Mouse (Mus musculus) cerebellum, adult 9-11 months (tissue): ENCODE results near the gene Uggt1.

Experiments
- DNase-seq: peaks from one replicate; pipeline ENCODE4 v3.0.0; 2022

Gene Uggt1

DNA sequence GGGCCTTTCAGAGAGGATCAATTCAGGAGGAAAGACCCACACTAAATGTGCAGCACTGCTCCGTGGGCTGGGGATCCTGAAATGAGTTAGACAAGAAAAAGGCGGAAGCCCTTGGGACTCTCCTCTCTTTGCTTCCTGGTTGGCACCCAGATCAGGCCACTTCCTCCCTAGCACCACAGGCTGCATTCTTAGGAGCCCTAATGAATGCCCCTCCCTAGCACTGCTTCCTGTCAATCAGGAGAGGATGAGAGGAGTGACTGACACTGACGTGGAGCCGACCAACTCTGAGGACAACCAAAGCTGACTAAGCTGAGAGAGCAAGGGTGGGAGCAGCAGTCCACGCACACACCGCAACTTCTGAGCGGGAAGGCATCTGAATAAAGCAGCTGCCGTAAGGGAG lies 81.8 kb downstream of the Uggt1 start:
- no peak for DNase-seq

DNA sequence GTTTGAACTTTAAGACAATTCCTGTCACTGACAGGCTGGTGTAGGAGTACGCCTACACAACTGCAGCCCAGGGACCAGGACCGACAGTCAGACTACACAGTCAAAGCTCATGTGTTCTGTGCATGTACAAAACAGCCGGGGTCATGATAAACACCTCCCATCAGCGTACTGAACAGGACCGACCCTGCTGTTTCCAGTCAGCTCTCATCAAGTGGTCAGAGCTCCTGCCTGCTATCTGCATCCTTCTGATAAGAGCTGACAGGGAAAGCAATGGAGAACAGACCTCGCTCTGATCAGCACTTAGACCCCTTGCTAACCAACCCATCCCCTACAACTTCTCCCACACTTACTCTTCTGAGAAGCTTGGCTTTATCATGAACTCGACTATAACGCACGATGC lies 83.3 kb downstream of the Uggt1 start:
- DNase-seq, result no peak

DNA sequence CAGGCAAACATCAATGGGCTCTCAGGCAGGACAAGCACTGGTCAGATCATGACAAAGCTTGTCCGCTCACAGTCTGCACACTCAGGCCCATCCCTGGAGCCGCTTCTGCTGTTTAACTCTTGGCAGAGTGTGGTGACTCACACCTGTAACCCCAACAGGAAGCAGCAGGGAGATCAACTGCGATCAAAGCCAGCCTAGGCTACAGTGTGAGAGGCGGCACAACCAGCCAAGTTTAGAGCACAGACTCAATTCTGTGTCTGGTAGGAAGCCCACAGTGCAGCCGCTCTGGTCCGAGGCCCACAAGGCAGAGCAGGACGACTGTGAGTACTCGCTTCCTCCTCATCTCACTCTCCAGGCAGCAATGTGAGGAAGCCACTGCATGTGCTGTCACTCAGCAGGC lies 84.3 kb downstream of the Uggt1 start:
- DNase-seq, result peak; percentile 11

DNA sequence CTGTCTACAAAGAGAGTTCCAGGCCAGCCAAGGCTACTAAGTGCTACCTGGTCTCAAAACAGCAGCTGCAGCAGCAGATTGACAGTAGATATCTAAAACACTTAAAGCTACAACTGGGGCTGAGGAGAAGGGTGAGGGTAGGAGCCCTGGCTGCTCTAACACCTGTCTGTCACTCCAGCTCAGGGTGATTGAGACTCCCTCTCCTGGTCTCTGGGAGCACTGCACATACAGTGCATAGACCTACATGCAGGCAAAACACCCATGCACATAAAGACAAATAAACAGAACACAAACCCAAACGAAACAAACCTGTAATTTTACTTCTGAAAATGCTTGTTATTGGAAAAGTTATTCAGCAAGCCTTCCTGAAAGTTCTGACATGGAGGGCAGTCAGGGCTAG lies 95.1 kb downstream of the Uggt1 start:
- DNase-seq, result peak; percentile 14

DNA sequence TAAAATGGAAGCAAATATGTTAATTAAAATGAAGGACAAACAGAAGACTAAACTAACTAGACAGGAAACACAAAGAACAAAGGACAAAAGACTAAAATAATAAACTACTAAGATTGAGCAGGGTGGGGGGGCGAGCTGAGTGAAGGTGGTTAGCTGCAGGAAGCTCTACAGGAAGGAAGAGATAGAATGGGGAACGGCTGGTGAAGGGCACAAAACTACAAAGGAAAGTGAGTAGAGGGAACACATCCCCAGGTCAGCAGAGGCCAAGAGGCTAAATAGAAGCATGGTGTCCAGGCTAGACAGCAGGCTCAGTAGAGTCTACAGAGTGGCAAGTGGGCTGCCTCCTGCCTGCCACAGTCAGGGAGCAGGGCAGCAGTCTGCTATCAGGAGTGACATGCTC lies 95.7 kb downstream of the Uggt1 start:
- DNase-seq, result no peak

DNA sequence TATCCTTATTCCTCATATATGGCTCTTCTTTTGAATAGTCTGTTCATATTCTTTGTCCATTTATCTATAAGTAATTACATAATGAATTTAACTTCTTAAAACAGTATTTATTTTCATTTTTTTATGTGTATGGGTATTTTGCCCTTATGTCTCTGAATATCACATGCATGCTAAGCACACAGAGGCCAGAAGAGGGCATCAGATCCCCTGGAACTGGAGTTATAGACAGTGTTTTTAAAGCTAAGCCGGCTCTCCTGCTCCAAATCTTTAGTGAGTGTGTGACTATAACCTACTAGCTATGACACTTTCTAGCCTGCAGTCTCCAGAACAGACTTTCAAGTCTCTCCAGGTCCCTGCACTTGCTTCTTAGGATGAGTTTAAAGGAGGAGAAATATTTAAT lies 99.5 kb downstream of the Uggt1 start:
- no peak for DNase-seq

DNA sequence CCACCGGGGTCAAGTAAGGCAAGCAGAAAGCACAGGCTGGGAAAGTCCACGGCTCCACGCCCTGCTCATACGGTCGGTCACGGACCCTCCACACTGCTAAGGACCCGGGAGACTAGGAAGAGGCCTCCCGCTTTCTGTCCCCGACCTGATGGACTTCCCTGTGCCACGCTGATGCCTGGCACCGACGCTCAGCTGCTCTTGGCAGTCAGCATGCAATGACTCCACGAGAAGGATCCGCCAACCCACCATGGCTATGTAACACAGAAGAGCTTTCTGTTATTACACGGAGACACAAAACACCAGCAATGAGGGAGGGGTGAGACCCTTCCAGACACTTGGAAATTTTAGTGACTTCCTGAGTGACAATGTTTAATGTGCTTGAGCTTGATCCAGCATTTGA lies 104.2 kb downstream of the Uggt1 start:
- no peak for DNase-seq

DNA sequence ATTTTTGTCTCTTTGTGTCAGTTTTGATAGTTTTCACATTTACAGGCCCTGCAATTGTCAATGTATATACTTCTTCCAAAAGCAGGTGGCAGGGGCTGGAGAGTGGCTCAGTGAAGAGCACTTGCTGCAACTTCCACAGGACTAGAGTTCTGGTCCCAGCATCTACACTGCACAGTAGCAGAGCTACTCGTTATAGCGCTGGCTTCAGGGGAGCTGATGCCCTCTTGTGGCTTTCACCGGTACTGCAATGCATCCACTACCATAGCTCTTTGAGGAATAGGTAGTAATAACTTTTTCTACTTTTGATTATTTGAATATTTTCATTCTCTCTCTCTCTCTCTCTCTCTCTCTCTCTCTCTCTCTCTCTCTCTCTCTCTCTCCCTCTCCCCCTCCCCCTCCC lies 109.9 kb downstream of the Uggt1 start:
- peak; percentile 55 for DNase-seq

DNA sequence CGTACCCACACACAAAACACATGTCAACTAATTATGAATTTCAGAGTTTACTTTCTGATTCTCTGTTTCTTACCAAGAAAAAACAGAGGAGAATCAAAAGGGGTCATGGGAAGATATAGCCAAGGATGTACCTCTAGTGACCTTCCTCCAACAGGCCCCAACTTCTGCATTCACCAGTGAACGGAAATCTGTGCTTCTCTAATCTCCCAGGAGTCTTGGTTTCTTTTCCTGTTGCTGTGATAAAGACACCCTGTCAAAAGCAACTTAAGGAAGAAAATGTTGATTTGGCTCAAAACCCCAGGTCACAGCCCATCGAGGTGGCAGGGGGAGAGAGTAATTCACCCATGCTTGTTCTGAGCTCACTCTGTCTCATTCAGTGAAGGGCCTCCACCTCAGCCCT lies 110.9 kb downstream of the Uggt1 start:
- no peak for DNase-seq

DNA sequence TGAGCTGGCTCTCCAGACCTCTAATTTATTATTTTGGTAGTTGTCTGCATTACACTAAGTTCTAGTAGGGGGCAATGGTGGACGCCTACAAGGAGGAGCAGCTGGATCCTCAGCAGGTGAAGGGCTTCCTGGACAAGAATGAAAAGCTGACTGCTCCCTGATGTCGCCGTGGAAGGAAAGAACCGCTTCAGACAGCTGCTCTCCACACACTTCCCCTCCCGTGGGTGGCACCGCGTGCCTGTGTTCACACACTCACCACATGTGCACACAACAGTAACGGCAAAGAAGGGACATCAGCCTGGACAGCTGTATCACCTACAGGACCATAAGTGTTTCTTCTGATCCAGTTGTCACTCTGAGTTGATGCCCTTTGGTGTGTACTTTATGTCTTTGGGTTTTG lies 111.5 kb downstream of the Uggt1 start:
- no peak for DNase-seq

DNA sequence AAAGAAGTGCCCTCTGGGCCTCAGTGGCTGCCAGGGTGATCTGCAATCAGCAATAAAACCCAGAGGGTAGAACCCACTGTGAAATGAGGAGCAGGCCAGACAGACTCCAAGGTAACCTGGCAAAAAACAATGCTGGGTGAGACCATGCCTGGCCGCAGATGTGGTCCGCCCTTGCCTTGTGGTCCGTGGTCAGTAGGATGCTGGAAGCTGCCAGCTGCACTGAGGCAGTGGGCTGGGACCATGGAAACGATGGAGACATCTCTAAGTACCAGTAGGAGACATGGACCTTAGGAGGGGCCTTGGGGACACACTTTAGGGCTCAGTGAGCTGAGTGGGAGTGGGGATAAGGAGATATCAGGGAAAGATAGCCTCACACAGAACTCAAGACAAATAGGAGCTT lies 112.3 kb downstream of the Uggt1 start:
- DNase-seq, result no peak

DNA sequence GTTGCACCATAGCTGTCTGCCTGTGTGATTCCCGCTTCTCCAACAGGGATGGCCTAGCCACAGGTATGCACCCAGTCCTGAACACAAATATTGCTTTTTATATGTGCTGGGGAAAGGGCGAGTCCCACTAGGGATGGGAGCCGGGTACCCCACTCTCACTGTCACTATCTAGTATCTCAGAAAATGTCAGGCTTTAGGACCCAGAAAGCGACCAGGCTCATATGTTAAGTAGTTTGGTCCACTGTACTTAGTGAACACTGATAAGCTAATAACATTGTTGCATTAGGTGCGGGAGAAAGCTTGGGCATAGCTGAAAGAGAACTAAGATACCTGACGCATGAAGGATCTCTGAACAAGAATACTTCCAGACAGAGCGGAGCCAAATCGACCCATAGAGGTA lies 112.8 kb downstream of the Uggt1 start:
- DNase-seq, result no peak

DNA sequence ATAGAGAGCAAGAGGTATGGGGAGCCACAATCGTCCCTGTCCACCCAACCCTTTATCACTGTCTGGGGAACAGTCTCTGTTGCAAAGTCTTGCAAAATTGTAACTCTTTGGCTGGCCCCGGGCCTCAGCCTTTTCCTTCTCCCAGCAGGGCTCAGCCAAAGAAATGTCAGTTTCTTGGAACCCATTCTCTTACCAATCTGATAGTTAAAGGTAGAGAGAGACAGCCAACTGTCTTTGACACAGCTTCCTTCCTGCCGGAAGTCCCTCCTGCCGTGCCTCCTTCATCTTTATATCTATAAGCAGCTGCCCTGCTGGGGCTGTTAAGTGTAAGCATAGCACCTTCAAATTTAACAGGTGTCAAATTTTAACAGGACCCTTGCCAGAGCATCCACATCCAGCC lies 113.4 kb downstream of the Uggt1 start:
- no peak for DNase-seq

DNA sequence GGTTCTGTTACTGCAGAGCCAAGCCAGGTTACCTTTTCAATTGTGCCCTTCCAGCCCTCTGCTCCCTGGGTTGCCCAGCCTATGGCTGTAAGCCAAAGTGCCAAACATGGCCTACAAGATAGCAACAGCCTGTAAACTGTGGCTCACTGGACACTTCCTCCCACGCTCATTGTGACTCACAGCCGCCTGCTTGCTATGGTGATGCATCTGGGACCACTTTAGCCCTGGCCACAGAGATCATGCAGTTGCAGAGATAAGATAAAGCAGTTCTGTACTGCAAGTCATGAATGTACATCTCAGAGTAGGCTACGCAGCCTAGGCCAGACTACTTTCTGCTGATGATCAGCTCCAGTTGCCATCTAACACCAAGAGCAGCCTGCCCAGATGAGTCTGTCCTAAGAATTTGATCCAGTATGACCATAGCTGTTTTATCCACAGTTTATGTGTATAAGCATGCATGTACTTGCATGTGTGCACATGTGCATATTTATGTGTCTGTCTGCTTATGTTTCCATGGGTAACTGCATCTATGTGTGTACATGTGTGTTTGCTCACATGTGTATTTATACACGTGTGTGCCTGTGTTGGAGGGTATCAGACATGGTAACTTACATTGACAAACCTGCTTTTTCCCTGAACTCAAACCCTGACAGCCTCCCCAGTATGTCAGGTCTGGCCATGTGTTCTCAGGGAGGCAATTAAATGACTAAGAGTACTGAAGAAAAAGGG lies 114.0 kb downstream of the Uggt1 start:
- DNase-seq, result no peak

DNA sequence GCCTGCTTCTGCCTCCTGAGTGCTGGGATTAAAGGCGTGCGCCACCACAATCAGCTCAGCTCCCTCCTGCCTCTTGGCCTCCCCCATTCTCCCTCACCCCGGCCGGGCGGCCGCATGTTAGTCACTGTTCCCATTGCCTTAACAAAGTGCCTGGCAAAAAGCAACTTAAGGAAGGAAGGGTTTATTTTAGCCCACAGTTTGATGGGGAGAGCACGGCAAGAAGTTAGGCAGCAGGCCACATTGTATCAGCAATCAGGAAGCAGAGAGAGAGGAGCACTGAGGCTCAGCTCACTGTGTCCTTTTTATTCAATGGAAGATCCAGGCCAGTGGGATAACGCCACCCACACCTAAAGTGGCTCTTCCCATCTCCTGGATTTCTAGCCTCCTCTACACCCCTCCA lies 114.6 kb downstream of the Uggt1 start:
- no peak for DNase-seq

DNA sequence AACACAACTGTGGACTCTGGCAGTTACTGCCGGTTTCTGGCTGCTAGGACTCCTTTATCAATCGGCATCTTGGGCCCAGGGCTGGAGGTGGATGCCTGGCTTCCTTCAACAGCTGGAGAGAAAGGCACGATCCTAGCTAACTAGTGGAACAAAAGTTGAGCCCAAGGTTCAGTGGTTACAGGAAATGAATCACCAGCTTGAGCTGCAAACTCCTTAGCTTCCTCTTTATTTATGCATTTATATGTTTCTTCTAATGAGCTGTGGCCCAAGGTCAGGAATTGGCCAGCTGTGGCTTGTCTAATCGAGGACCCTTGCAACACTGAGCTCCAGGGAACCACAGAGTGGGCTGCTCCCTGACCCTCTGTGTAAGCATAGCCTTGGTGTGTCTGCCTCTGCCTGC lies 115.4 kb downstream of the Uggt1 start:
- DNase-seq, result no peak

DNA sequence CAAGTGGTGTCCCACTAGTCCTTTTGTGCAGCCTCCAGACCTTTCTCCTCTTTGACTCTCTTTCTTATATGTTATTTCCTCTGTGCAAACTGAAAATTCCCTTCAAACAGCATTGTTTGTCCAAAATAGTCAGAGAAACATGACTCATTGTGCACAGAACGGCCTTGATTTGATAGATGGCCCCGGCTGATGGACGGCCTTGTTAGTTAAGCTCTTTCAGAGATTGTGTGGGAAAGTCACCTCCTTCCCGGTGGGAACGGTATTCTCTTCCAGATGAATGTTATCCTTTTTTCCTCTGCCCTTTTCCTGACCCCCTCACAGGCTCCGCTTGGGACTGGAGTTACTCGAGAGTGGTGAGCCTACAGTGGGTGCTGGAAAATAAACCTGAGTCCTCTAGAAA lies 119.4 kb downstream of the Uggt1 start:
- DNase-seq, result no peak

DNA sequence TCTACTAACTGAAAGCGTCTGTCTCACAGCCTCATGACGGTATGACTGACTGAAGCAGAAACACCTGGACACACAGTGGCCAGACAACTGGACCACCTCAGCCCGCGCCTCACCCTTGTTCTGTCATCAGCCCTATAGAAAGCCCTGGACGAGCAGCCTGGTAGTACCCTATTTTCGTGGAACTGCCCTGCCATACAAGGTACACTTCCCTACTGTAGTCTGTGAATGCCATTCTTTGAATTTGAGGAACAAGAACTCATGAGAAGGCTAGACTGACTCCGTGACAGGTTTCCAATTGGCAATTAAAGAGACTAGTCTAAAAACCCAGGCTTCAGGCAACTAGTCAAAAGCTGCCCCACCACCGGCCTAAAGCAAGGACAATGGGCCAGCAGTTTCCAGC lies 123.3 kb downstream of the Uggt1 start:
- no peak for DNase-seq

DNA sequence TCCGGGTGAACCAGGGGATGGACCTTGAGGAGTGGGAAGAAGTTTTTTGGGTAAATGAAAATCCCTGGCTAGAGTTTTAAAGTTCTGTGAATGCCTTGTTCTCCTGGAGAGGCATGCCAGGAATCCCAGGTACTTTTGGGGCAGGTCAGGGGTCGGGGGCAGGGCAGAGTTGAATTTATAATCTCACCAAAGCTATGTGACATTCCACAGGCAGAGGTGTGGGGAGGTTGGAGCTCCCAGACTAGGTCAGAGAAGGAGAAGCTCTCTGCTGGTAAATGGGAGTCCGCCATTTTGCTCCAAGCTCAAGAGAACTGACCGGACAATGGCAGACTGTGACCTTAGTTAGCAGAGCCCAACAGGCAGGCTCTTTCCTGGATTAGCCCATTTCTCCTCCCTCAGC lies 125.1 kb downstream of the Uggt1 start:
- no peak for DNase-seq

DNA sequence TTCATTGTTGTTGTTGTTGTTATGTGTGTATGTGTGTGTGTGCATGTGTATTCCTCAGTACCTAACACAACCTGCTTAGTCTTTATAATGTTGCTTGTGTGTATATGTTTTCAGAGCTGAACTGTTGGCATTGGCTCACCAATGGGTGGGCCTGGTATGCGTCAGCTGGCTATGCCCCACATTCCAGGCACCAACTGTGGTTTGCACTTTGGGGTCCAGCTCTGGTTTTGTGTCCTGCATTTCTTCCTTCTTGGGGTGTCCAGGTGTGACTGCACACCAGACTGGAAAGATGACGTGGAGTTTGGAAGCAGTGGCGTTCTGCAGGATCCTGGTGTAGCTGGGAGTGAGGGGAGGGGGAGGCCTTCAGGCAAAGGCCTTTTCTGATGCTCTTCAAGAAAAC lies 125.6 kb downstream of the Uggt1 start:
- no peak for DNase-seq

DNA sequence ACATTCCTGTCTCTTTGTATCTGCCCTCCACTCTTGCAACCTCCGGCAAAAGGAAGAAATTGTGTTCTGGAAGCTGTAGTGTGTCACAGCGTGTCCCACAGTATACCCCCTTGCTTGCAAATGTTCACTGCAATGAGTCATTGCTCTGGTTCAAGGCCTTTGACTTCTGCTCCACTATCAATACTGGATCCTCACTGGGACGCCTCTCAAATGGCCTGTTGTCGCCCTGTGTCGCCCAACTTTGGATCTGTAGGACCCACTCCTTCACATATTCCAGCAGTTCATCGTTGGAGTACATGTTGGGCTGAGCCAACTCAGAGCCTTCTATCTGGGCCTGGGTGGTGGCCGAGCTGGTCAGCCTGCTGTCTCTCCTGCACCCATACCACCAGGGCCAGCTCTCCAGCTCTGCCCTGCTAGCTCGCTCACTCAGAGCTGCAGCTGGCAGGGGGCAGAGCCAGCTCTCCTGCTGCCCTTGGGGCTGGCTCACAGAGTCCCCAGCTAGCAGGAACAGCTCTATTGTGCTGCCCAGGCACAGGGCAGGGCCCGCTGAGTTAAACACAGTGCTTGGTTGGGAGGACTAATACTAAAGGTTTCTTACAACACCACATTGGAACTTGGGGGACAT lies 126.3 kb downstream of the Uggt1 start:
- no peak for DNase-seq

DNA sequence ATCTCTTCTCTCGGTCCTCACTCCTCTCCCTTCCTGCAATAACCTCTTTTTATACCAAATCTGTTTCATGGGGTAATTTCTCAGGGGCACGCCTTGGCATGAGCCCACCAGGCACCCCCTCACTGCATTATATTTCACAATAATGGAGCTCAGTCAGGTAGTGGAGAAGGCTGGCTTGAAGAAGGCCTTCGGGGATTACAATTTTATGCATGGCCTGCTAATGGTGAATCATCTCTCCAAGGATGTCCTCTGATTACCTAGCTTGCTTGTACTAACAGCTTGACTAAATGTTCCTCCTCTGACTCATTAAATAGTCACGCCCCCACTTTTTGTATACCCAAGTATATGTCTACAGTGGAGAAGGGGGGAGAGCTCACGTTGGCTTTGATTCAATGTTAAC lies 128.0 kb downstream of the Uggt1 start:
- no peak for DNase-seq

DNA sequence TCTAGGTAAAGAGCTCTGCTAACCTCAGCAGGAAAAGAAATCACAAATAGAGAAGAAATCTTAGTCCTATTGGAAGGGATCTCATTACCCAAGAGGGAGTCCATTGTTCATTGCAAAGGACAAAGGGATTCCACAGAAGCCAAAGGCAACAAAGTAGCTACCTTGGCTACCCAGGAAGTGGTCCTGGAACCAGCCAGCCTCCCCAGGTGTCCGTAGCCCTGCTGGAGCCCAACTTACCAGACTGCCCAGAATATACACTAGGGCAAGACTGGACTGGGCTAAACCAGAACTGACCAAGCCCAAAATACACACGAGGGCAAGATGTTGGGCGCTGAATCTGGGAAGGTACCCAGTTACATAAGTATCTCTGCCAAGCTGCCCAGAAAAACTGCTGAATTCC lies 129.7 kb downstream of the Uggt1 start:
- DNase-seq, result no peak

DNA sequence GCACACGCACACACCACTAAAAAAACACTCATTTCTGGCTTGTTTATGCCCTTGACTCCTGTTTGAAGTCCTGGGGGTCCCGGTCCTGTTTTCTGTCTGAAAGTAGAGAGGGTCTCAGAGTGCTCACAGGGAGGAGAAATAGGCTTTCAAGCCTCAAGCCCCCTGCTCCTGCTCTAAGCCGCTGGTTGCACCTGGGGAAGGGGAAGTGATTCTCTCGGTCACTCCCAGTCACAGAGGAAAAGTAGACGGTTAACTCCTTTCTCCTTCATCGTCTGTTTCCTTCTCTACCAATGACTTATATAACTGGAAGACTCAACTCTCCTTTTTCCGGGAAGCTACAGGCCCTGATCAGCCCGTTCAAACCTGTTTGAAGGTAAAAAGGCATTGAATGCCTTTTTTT lies 130.8 kb downstream of the Uggt1 start:
- DNase-seq, result no peak

DNA sequence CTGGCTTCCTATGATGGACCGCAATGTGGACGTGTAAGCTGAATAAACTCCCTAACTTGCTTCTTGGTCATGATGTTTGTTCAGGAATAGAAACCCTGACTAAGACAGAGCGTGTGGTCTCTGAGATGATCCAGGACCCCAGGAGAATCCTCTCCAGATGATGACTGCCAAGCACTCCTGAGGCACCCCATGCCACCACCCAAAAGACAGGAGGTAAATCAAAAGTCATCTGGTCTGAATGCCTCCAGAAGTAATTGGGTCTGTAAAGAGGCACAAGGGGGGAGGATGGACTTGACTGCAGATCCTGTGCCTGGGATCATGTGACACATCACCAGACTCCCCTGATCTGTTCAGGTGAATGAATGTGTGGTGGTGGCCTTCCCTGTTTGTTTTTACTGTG lies 131.9 kb downstream of the Uggt1 start:
- DNase-seq, result no peak
